16 mouse cellular contexts compared by ENCODE assay signal in the genomic region with DNA sequence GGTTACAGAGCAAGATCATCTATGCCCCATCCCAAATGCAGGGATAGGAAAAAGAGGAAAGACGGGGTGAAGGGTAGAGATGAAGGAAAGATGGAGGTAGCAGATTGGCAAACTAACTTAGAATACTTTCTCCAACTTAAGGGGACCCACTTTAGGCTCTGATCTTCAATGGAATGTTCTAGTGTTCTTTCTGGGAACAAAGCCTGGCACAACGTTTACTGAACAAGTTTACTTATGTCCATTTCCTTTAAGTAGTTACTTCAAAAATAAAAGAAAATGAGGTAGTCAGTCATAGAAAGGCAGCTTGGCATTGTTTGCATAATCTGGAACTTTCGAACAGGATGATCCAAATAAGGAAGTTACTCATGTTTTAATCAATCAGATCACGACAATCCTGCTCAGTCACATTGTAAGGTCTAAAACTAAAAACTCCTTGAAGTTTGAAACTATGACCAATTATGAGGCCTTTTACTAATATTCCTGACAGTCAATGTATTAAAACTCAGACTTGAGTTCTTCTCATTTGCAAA.
"Had no signal": no experiment of that assay in that cellular context is flagged by ENCODE, and none has a peak within 500 bp of the region (broad histone marks: within the 10 kb centered on the region; RNA-seq: fewer than 3 reads in every experiment).

No protein-coding gene starts in this region.

- ATAC-seq: intestine, postnatal 0 days; liver, postnatal 0 days had no signal

- H3K9ac ChIP-seq: limb, embryonic 12.5 days; limb, embryonic 15.5 days; liver, embryonic 14.5 days; liver, postnatal 0 days; neural tube, embryonic 13.5 days had no signal

- H3K27me3 ChIP-seq: limb, embryonic 12.5 days; limb, embryonic 15.5 days; neural tube, embryonic 13.5 days had no signal

- H3K4me3 ChIP-seq: left cerebral cortex, adult 2 months; limb, embryonic 12.5 days; limb, embryonic 15.5 days; myocyte; neural tube, embryonic 13.5 days had no signal

- H3K27ac ChIP-seq: kidney, postnatal 0 days; left cerebral cortex, adult 2 months; limb, embryonic 12.5 days; limb, embryonic 15.5 days; liver, embryonic 14.5 days had no signal

- H3K36me3 ChIP-seq: limb, embryonic 12.5 days; limb, embryonic 15.5 days; neural tube, embryonic 13.5 days had no signal

- DNase-seq: kidney, adult 2 months; kidney, postnatal 25 days; layer of hippocampus, postnatal 36 days; left cerebral cortex, postnatal 4 days; liver, postnatal 0 days; thymus, postnatal 25 days had no signal

- H3K9me3 ChIP-seq: limb, embryonic 12.5 days; limb, embryonic 15.5 days; neural tube, embryonic 13.5 days had no signal

- H3K4me2 ChIP-seq: limb, embryonic 12.5 days; limb, embryonic 15.5 days; liver, embryonic 11.5 days; midbrain, embryonic 11.5 days; neural tube, embryonic 13.5 days had no signal

- H3K4me1 ChIP-seq: limb, embryonic 15.5 days had no signal
